Mouse (Mus musculus) stomach, postnatal 0 days (tissue): ENCODE data around the gene Stip1. TPM values are rescaled to one million over a fixed set of nuclear protein-coding genes. Genes with fewer than 3 reads are reported as not detected.
"Not testable (repeated sequence)": the region's sequence is repeated elsewhere in the genome, so short reads cannot be mapped to it uniquely, and the experiment has no call there.

Source experiments
- ATAC-seq: fragments of 200-750 bp; cut with Nextera tagmentation; 2 replicates; pipeline ENCODE4 v1.8.0; 2017; ENCODE audit not compliant: low FRiP score, low TSS enrichment
- DNase-seq: peaks from one replicate; pipeline ENCODE4 v3.0.0-alpha.2; 2016; ENCODE audit warnings: low spot score
- H3K27ac ChIP-seq: fragments of 300-500 bp; sonication (generic); replicated peaks from 2 replicates; pipeline ENCODE4 v1.5.1; 2014; ENCODE audit warnings: mild to moderate bottlenecking, control low read depth
- H3K27me3 ChIP-seq: fragments of 300-500 bp; sonication (generic); 2 replicates; pipeline ENCODE4 v1.6.1; 2014; ENCODE audit warnings: low read length; ENCODE audit not compliant: control insufficient read depth, insufficient read depth
- H3K36me3 ChIP-seq: fragments of 300-500 bp; sonication (generic); 2 replicates; pipeline ENCODE4 v1.6.1; 2014; ENCODE audit warnings: low read length, mixed read lengths; ENCODE audit not compliant: control insufficient read depth, insufficient read depth
- H3K4me1 ChIP-seq: fragments of 300-500 bp; sonication (generic); replicated peaks from 2 replicates; pipeline ENCODE4 v1.6.1; 2014; ENCODE audit warnings: antibody characterized with exemption; ENCODE audit not compliant: control insufficient read depth, insufficient read depth
- H3K4me2 ChIP-seq: fragments of 300-500 bp; sonication (generic); replicated peaks from 2 replicates; pipeline ENCODE4 v1.6.1; 2014; ENCODE audit warnings: low read depth, mild to moderate bottlenecking, control low read depth, moderate library complexity
- H3K4me3 ChIP-seq: fragments of 300-500 bp; sonication (generic); 2 replicates; pipeline ENCODE4 v1.5.1; 2014; ENCODE audit warnings: low read depth, low read length, control low read depth
- H3K9ac ChIP-seq: fragments of 300-500 bp; sonication (generic); 2 replicates; pipeline ENCODE4 v1.6.1; 2014; ENCODE audit warnings: mild to moderate bottlenecking, low read length, control low read depth, mixed read lengths
- H3K9me3 ChIP-seq: fragments of 300-500 bp; sonication (generic); 2 replicates; pipeline ENCODE4 v1.6.1; 2016; ENCODE audit warnings: low read length; ENCODE audit not compliant: control insufficient read depth
- CTCF ChIP-seq: IDR thresholded peaks from 2 replicates; pipeline ENCODE4 v1.5.1; 2016; ENCODE audit warnings: antibody characterized with exemption, low read depth, mild to moderate bottlenecking, moderate library complexity
- EP300 ChIP-seq: optimal IDR thresholded peaks from 2 replicates; pipeline ENCODE3; 2016; ENCODE audit warnings: antibody characterized with exemption
- WGBS: fragments of 180-500 bp; shearing (Covaris S2); extraction: QIAGEN DNeasy Blood & Tissue Kit; methylation state at CpG from one replicate; pipeline ENCODE4 v1.1.7; 2014; 5-methylcytosine and 5-hydroxymethylcytosine counted together
- polyA plus RNA-seq: library from polyadenylated mRNA; unstranded; fragments of >200 nt; fragmentation: Nextera tagmentation; extraction: Ambion mirVana; gene quantifications from 2 replicates; pipeline ENCODE4 v1.2.1, GENCODE M21; 2015

The Stip1 gene
- polyA plus RNA-seq, 1 experiment from 2014 or later: 67.9 TPM

- ATAC-seq (no peak), DNase-seq (peak; percentile 12)
- Histone ChIP-seq H3K4me1 (peaks cover 12% of the 10 kb centered on the region), H3K9ac (peak overlapping the region; percentile 54), H3K9me3 (no peaks in the 10 kb centered on the region), H3K4me2 (peak overlapping the region; percentile 89), H3K4me3 (peak overlapping the region; percentile 49), H3K27me3 (no peaks in the 10 kb centered on the region), H3K27ac (peak overlapping the region; percentile 58; the same call in 1 of the 2 replicates), H3K36me3 (no peaks in the 10 kb centered on the region)
- 61% methylated on average over 14 of the region's 14 CpGs for WGBS
- TF ChIP-seq CTCF: no peak
- TF ChIP-seq EP300: no peak
Measured at GRCm38 (mm10) chr19:6993011-6993770, 46.6 kb downstream of the Stip1 start.

GRCm38 (mm10) chr19:6992011-6992858 lies 47.5 kb downstream of the Stip1 start, which contains the start of gene Dnajc4:
Dnajc4 (minus strand) TSS chr19:6992572.
- H3K9me3 ChIP-seq: no peaks in the 10 kb centered on the region
- ATAC-seq: peak; percentile 95
- H3K9ac ChIP-seq: peak within 1 kb of the TSS; percentile 67
- TF ChIP-seq EP300 (no peak), CTCF (peak; percentile 33; the same call in 1 of the 2 replicates)
- peak within 1 kb of the TSS; percentile 89 for H3K4me2 ChIP-seq
- WGBS: 2% methylated on average over 37 of the region's 37 CpGs
- peaks cover 14% of the 10 kb centered on the region for H3K4me1 ChIP-seq
- H3K27me3 ChIP-seq: no peaks in the 10 kb centered on the region
- peak within 1 kb of the TSS; percentile 61 for H3K27ac ChIP-seq
- H3K36me3 ChIP-seq: no peaks in the 10 kb centered on the region
- DNase-seq: peak; percentile 98
- H3K4me3 ChIP-seq: peak within 1 kb of the TSS; percentile 49

GRCm38 (mm10) chr19:6991166-6991565 lies 48.6 kb downstream of the Stip1 start:
- DNase-seq, H3K27ac ChIP-seq, H3K9me3 ChIP-seq, H3K4me2 ChIP-seq, H3K27me3 ChIP-seq, H3K36me3 ChIP-seq, H3K4me3 ChIP-seq, H3K9ac ChIP-seq, ATAC-seq: not testable (repeated sequence)
- H3K4me1 ChIP-seq: peaks cover 14% of the 10 kb centered on the region
- 84% methylated on average over 6 of the region's 6 CpGs for WGBS

DNA sequence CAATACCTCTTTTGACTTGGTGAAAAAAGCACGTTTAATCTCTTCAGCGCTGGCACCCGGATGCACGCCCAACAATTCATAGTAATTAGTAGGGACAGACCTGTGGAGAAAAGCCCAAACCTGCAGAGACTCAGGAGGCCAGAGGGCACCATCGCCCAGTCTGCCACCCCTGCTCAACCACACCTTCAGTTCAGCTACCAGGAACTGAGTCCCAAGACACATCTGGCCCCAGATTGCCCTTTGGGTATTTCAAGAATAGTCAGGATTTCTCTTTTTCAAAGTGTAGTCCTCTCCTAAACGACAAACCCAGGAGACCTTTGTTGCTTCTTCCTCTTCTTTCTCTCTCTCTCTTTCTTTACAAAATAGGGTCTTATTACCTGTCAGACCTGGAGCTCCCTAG lies 49.1 kb downstream of the Stip1 start:
- Histone ChIP-seq H3K4me2 (no peak overlapping the region), H3K4me3 (no peak overlapping the region), H3K36me3 (no peaks in the 10 kb centered on the region), H3K4me1 (peaks cover 14% of the 10 kb centered on the region), H3K9me3 (no peaks in the 10 kb centered on the region), H3K27me3 (no peaks in the 10 kb centered on the region), H3K27ac (no peak overlapping the region), H3K9ac (no peak overlapping the region)
- DNase-seq (no peak), ATAC-seq (no peak)
- 73% methylated on average over 6 of the region's 6 CpGs for WGBS
- TF ChIP-seq EP300 (no peak), CTCF (no peak)

- Histone ChIP-seq H3K9ac (no peak overlapping the region), H3K4me3 (no peak overlapping the region), H3K9me3 (no peaks in the 10 kb centered on the region), H3K4me1 (peaks cover 7% of the 10 kb centered on the region), H3K4me2 (no peak overlapping the region), H3K36me3 (no peaks in the 10 kb centered on the region), H3K27me3 (no peaks in the 10 kb centered on the region), H3K27ac (no peak overlapping the region)
- no peak for ATAC-seq
- TF ChIP-seq EP300 (no peak), CTCF (no peak)
- WGBS: 74% methylated on average over 8 of the region's 8 CpGs
- no peak for DNase-seq
Measured at GRCm38 (mm10) chr19:6989251-6989650, 50.5 kb downstream of the Stip1 start.

- Histone ChIP-seq H3K36me3 (no peaks in the 10 kb centered on the region), H3K4me1 (peaks cover 4% of the 10 kb centered on the region), H3K4me3 (peak overlapping the region; percentile 74), H3K9me3 (no peaks in the 10 kb centered on the region), H3K27ac (peak overlapping the region; percentile 88), H3K9ac (peak overlapping the region; percentile 83), H3K27me3 (no peaks in the 10 kb centered on the region), H3K4me2 (peak overlapping the region; percentile 94)
- 5% methylated on average over 8 of the region's 8 CpGs for WGBS
- ATAC-seq (no peak), DNase-seq (no peak)
- no peak for TF ChIP-seq EP300
- TF ChIP-seq CTCF: no peak
Measured at GRCm38 (mm10) chr19:6987904-6988285, 51.9 kb downstream of the Stip1 start.
